ENCODE assay signal across 11 mouse cellular contexts in genomic region chr3:85205911-85206310, GRCm38 (mm10).
"Had no signal": no experiment of that assay in that cellular context is flagged by ENCODE, and none has a peak within 500 bp of the region (broad histone marks: within the 10 kb centered on the region; RNA-seq: fewer than 3 reads in every experiment).

No protein-coding gene starts in this region.

- H3K27ac ChIP-seq: liver, embryonic 13.5 days; stomach, postnatal 0 days had no signal

- DNase-seq: kidney, adult 9 months; kidney, postnatal 14 days; liver, embryonic 13.5 days; lung, adult 2 months; lung, postnatal 14 days; lung, postnatal 4 days; midbrain, embryonic 14.5 days; thymus, adult 2 months; thymus, postnatal 14 days; thymus, postnatal 4 days had no signal

- H3K4me1 ChIP-seq: liver, embryonic 13.5 days had no signal

- H3K4me3 ChIP-seq: liver, embryonic 13.5 days had no signal
